Mouse (Mus musculus) embryonic facial prominence, embryonic 11.5 days (tissue): ENCODE results near the gene Lrrtm1. TPM values are rescaled to one million over a fixed set of nuclear protein-coding genes. Genes with fewer than 3 reads are reported as not detected.

Source experiments
- ATAC-seq: fragments of 200-750 bp; cut with Nextera tagmentation; replicated peaks from 2 replicates; pipeline ENCODE4 v1.8.0; 2017; ENCODE audit warnings: low read depth; ENCODE audit not compliant: insufficient number of reproducible peaks, low FRiP score, low TSS enrichment
- DNase-seq: peaks from one replicate; pipeline ENCODE4 v3.0.0-alpha.2; 2015; ENCODE audit warnings: low spot score
- H3K27ac ChIP-seq: fragments of 300-500 bp; sonication (generic); replicated peaks from 2 replicates; pipeline ENCODE4 v1.5.1; 2014; ENCODE audit warnings: mild to moderate bottlenecking, low read depth, low read length, control low read depth
- H3K27me3 ChIP-seq: fragments of 300-500 bp; sonication (generic); 2 replicates; pipeline ENCODE4 v1.6.1; 2014; ENCODE audit warnings: mild to moderate bottlenecking, low read length, moderate library complexity, mixed read lengths; ENCODE audit not compliant: control insufficient read depth, insufficient read depth
- H3K36me3 ChIP-seq: fragments of 300-500 bp; sonication (generic); replicated peaks from 2 replicates; pipeline ENCODE4 v1.6.1; 2014; ENCODE audit warnings: low read depth, mild to moderate bottlenecking, low read length, moderate library complexity, mixed read lengths; ENCODE audit not compliant: control insufficient read depth, insufficient read depth
- H3K4me1 ChIP-seq: fragments of 300-500 bp; sonication (generic); 2 replicates; pipeline ENCODE4 v1.6.1; 2014; ENCODE audit warnings: low read length, mixed read lengths; ENCODE audit not compliant: control insufficient read depth, insufficient read depth
- H3K4me2 ChIP-seq: fragments of 300-500 bp; sonication (generic); 2 replicates; pipeline ENCODE4 v1.6.1; 2014; ENCODE audit warnings: low read depth, mild to moderate bottlenecking, control low read depth, low read length, moderate library complexity
- H3K4me3 ChIP-seq: fragments of 300-500 bp; sonication (generic); 2 replicates; pipeline ENCODE4 v1.5.1; 2014; ENCODE audit warnings: low read depth, low read length, control low read depth
- H3K9ac ChIP-seq: fragments of 300-500 bp; sonication (generic); replicated peaks from 2 replicates; pipeline ENCODE4 v1.6.1; 2014; ENCODE audit warnings: mild to moderate bottlenecking, control low read depth, low read length
- H3K9me3 ChIP-seq: fragments of 300-500 bp; sonication (generic); replicated peaks from 2 replicates; pipeline ENCODE4 v1.6.1; 2016; ENCODE audit warnings: mild to moderate bottlenecking, low read length, inconsistent platforms, mixed read lengths; ENCODE audit not compliant: control insufficient read depth
- WGBS: fragments of 180-500 bp; shearing (Covaris S2); extraction: QIAGEN DNeasy Blood & Tissue Kit; methylation state at CpG from one replicate; pipeline ENCODE4 v1.1.7; 2014; 5-methylcytosine and 5-hydroxymethylcytosine counted together
- polyA plus RNA-seq: library from polyadenylated mRNA; unstranded; fragments of >200 nt; fragmentation: Nextera tagmentation; extraction: Ambion mirVana; gene quantifications from 2 replicates; pipeline ENCODE4 v1.2.1, GENCODE M21; 2014

Lrrtm1 gene
- polyA plus RNA-seq, 1 experiment from 2014 or later: 3.7 TPM

DNA sequence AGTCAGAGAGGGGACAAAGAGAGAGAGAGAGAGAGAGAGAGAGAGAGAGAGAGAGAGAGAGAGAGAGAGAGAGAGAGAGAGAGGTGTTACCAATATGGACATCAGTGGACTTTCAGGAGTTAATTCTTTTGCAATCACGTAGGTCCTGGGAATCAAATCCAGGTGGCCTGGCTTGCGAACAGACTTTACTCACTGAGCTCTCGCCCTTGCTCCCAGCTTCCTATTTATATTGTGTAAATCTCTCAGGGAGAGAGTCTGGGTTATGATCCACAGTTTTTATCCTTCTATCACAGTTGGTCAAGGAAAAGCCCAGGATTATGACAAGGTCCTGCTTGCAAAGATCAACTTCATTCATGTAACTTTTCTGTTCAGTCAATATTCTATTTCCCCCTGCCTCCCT lies 22.7 kb downstream of the Lrrtm1 start:
- H3K4me1 ChIP-seq: no peaks in the 10 kb centered on the region
- DNase-seq (peak; percentile 62), ATAC-seq (no peak)
- H3K4me3 ChIP-seq: no peak overlapping the region
- no peak overlapping the region for H3K4me2 ChIP-seq
- H3K27ac ChIP-seq: no peak overlapping the region
- no peaks in the 10 kb centered on the region for H3K9me3 ChIP-seq
- H3K27me3 ChIP-seq: no peaks in the 10 kb centered on the region
- 23% methylated on average over 3 of the region's 3 CpGs for WGBS
- no peak overlapping the region for H3K9ac ChIP-seq
- no peaks in the 10 kb centered on the region for H3K36me3 ChIP-seq

- H3K27me3 ChIP-seq: no peaks in the 10 kb centered on the region
- H3K9me3 ChIP-seq: no peaks in the 10 kb centered on the region
- H3K9ac ChIP-seq: no peak overlapping the region
- no peak for ATAC-seq
- H3K4me2 ChIP-seq: no peak overlapping the region
- no peak overlapping the region for H3K27ac ChIP-seq
- H3K4me1 ChIP-seq: no peaks in the 10 kb centered on the region
- WGBS: 86% methylated on average over 5 of the region's 5 CpGs
- no peak overlapping the region for H3K4me3 ChIP-seq
- no peak for DNase-seq
- H3K36me3 ChIP-seq: no peaks in the 10 kb centered on the region
Observed at GRCm38 (mm10) chr6:77278794-77279193, 36.3 kb downstream of the Lrrtm1 start.

DNA sequence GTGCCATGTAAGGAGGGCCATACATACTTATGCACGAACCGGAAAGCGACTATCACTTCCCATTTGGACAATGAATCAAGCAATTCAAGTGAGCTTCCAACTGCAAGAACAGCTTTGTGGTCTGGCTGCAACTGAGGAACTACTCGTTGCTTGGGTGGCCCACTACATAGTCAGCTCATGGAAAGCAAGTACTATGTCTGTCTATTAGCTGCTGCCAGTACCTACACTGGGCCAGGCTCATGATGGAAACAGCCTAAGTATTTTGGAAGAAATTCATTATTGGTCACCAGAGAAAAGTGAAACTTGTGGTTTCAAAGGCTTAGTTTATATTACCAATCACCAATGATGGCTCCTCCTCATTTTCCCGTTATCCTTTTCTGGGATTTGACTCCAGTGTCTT lies 43.8 kb downstream of the Lrrtm1 start:
- Histone ChIP-seq H3K4me2 (no peak overlapping the region), H3K27me3 (no peaks in the 10 kb centered on the region), H3K9me3 (no peaks in the 10 kb centered on the region), H3K4me3 (no peak overlapping the region), H3K9ac (no peak overlapping the region), H3K4me1 (no peaks in the 10 kb centered on the region), H3K27ac (no peak overlapping the region), H3K36me3 (no peaks in the 10 kb centered on the region)
- no peak for ATAC-seq
- DNase-seq: no peak
- 88% methylated on average over 5 of the region's 5 CpGs for WGBS

- Histone ChIP-seq H3K4me3 (no peak overlapping the region), H3K9ac (no peak overlapping the region), H3K27ac (no peak overlapping the region), H3K36me3 (no peaks in the 10 kb centered on the region), H3K4me1 (no peaks in the 10 kb centered on the region), H3K9me3 (no peaks in the 10 kb centered on the region), H3K4me2 (no peak overlapping the region), H3K27me3 (no peaks in the 10 kb centered on the region)
- no peak for DNase-seq
- no peak for ATAC-seq
Observed at GRCm38 (mm10) chr6:77288402-77288801, 45.9 kb downstream of the Lrrtm1 start.

DNA sequence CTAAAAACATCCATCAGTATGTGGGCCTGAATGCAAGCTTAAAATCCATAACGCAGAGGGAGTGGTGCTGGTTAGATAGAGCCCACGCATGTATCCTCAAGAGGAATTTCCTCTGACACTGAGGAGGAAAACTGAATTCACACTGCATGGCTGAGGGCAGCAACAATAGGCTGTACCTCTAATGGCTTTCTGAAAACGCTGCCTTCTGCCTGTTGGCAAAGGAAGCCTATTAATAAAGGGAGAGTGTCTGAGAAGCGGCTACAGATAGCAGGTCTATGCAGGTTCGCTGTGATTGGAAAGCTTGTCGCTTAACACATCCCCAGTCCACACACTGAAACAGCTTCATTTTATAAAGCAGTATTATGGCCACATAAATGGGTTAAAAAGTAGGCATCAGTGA lies 48.9 kb downstream of the Lrrtm1 start:
- Histone ChIP-seq H3K4me3 (no peak overlapping the region), H3K9me3 (no peaks in the 10 kb centered on the region), H3K4me1 (no peaks in the 10 kb centered on the region), H3K36me3 (no peaks in the 10 kb centered on the region), H3K9ac (no peak overlapping the region), H3K27me3 (no peaks in the 10 kb centered on the region), H3K27ac (no peak overlapping the region), H3K4me2 (no peak overlapping the region)
- ATAC-seq (no peak), DNase-seq (no peak)
- WGBS: 80% methylated on average over 6 of the region's 6 CpGs

GRCm38 (mm10) chr6:77301305-77301704 lies 58.8 kb downstream of the Lrrtm1 start:
- no peaks in the 10 kb centered on the region for H3K4me1 ChIP-seq
- H3K9me3 ChIP-seq: no peaks in the 10 kb centered on the region
- no peak for DNase-seq
- no peaks in the 10 kb centered on the region for H3K36me3 ChIP-seq
- WGBS: 89% methylated on average over 1 of the region's 1 CpGs
- no peak overlapping the region for H3K4me2 ChIP-seq
- ATAC-seq: no peak
- no peak overlapping the region for H3K4me3 ChIP-seq
- no peaks in the 10 kb centered on the region for H3K27me3 ChIP-seq
- H3K9ac ChIP-seq: no peak overlapping the region
- no peak overlapping the region for H3K27ac ChIP-seq

- Histone ChIP-seq H3K27ac (no peak overlapping the region), H3K9ac (no peak overlapping the region), H3K9me3 (no peaks in the 10 kb centered on the region), H3K4me1 (no peaks in the 10 kb centered on the region), H3K4me3 (no peak overlapping the region), H3K27me3 (no peaks in the 10 kb centered on the region), H3K4me2 (no peak overlapping the region), H3K36me3 (no peaks in the 10 kb centered on the region)
- WGBS: 85% methylated on average over 3 of the region's 3 CpGs
- DNase-seq: no peak
- no peak for ATAC-seq
Observed at GRCm38 (mm10) chr6:77306796-77307195, 64.3 kb downstream of the Lrrtm1 start.
